Mouse (Mus musculus) urinary bladder, postnatal 4 days (tissue): Measurements from ENCODE around the gene Cldn5.

ENCODE experiments used
- DNase-seq, 2 experiments: peaks; one replicate each; pipeline ENCODE4 v3.0.0; 2021 to 2022; ENCODE audit warnings: low spot score in 2 of 2

Gene Cldn5

DNA sequence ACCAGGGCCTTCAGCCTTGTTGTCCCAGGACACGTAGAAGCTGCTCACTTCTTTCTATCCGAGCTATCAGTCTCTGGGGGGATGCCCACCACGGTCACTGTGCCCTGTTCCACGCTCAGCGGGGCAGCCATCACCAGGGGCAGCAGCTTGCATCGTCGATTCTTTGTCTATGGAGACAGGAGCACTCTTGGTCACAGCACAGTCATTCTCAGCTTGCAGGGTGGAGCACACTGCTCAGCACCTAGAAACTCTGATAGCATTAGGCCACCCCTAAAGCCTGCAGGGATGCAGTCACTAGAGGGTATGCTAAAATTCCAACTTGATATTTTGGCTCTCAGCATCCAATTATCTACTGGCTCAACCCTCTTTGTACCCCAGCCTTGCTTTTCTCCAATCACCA lies 8.4 kb downstream of the Cldn5 start:
- DNase-seq, result no peak

DNA sequence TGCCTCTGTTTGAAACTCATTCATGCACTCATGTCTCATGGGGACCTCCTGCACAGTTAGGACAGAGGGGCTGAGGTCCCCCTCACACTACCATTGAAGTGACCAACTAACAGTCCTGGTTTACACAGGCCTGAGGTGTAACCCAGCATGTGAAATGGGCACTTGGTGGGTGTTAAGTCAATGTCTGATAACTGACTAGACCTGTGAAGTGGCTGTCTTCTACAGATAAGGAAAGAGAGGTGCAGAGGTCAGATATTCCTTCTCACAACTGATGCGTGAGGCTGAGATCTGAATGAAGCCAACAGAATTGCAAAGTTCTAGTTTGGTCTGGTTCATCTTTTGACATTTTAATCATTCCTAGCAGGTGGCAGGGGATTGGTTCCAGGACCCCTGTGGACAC lies 8.8 kb downstream of the Cldn5 start:
- no peak for DNase-seq

DNA sequence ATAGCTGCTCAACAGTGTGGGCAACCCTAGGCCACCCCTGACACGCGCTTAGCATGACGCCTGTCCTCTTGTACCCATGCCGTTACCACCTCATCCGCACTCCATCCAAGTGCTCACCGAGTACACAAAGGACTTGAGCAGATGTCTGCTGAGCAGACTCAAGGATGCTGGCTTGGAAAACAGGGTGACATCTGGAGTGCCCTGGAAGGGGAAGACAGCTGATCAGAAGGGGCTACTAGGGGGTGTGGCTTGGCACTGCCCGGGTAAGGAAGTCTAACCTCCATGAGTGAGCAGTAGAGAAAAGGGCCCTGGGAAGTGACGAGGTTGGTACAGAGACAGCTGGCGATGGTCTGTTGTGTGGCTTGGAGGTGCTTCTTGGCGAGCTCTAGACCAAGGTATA lies 10.0 kb downstream of the Cldn5 start:
- DNase-seq, result no peak

- DNase-seq, result no peak
These were observed 12.2 kb downstream of the Cldn5 start for GRCm38 (mm10) chr16:18788627-18789406.

- DNase-seq, result no peak
These were observed 18.7 kb downstream of the Cldn5 start for GRCm38 (mm10) chr16:18795223-18795899.

- DNase-seq, result no peak
These were observed 20.0 kb downstream of the Cldn5 start for GRCm38 (mm10) chr16:18796645-18797044.

GRCm38 (mm10) chr16:18798151-18798550 lies 21.5 kb downstream of the Cldn5 start:
- no peak for DNase-seq

DNA sequence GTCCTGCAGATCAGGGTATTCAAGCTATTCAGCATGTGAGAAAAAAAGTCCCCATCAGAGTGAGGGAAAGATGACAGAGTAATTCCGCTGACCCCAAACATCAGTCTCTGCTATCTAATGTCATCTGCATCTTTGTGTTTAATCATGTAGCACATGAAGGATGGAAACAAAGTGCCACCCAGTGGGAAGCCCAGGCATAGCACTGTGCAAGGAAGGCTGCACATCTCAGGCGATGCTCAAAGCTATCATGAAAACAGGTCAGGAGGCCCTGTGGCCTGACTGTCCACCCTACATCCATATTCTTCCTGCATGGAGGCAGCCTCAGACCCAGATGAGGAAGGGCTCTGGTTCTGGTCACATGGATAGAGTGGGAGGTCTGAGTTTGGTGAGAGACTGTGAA lies 22.2 kb downstream of the Cldn5 start:
- no peak for DNase-seq

DNA sequence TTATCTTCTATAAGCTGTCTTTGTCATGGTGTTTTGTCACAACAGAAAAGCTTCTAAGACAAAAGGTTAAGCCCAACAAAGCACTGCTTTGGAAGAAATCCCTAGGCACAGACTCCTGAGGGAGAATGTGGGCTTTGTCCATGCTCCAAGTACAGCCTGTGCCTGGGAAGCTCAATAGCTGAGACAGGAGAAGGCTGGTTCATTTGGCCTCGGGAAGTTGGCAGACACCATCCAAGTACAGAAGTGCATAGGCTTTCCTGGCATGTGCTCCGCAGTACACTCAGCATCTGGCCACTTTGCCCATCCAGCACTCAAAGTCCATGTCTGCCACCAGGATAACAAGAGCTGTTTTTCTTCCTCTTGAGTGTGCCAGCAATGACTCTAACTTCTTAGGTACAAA lies 29.1 kb downstream of the Cldn5 start:
- no peak for DNase-seq

DNA sequence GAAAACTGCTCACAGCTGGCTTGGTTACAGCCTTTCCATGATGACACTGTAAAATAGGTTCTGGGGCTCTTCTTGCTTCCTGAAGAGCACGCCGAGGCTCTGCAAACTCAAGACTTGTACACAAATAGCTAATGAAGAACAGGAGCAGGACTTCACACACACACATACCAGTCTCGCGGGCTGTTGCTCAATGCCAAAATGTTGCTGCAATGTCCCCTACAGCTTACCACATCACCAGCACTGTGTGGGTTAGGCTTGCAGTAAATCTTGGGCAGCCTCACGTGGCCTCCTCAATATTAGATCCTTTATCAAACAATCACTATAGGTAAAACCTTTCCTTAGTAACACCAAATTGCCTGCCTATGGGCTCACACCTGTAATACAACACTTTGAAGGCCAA lies 32.4 kb downstream of the Cldn5 start:
- no peak for DNase-seq

DNA sequence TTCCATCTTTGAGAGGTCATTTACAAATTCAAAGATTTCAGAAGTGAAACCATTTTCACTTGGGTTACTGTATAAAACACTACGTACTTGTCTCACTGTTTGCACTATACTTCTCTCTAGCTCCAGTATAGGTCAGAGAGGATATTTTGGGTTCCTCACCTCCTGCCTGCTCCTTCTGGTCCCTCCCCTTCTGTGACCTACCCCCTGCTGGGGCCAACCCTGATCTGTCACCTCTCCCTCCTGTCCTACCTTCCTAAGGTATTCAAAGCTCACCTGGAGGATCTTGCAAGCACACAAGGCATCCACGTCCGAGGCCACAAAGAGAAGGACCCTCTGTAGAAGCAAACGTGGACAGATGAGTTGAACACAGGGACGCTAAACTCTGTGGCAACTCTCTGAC lies 34.4 kb downstream of the Cldn5 start:
- no peak for DNase-seq

GRCm38 (mm10) chr16:18811468-18812384 lies 35.1 kb downstream of the Cldn5 start, which contains the start of the genes Ufd1 and Cdc45:
Gene Ufd1, plus strand, starts transcription at chr16:18811779.
Gene Cdc45, minus strand, starts transcription at chr16:18811987.
- peak; percentile 80 to 87 for DNase-seq

DNA sequence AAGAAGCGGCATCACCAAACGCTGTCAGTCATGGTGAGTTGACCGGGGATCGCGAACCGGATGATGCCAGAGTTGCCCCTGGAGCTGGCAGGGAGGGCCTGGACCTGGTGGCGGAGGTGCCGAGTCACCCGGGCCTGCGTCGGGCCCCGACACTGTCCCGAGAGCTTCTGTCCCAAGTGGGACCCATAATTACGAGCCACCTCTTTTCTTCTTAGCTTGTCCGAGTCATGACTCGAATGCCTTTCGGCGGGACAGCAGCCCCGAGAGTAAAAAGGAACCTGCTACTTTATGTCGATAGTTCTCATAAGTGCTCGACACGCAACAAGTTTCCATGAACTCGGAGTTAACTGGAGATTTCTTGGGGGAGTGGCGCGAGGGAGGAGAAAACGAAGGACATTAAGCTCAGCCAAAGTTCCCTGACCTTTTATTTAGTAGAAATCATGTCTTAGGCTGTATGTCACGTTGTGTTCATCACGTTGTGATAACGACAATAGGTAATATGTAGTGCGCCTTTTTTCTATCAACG lies 35.8 kb downstream of the Cldn5 start:
- DNase-seq, result no peak

GRCm38 (mm10) chr16:18822356-18822755 lies 45.7 kb downstream of the Cldn5 start:
- no peak for DNase-seq

DNA sequence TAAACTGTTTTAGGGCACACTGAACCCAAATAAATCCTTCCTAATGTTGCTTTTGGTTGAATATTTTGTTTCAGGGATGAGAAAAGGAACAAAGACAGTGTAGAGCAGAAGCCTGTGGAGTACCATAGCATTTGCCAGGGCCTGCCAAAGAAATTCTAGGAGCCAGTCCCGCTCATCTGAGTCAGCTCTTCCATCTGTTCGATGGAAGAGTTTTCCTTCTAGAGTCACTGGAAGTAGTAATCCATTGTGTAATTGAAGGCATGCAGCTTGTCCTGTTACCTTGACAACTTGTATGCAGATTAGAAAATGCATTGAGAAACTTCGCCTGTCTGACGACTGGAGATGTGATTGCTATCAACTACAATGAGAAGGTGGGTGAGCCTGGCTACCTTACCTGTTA lies 46.3 kb downstream of the Cldn5 start:
- no peak for DNase-seq
